Mouse (Mus musculus) megakaryocyte, embryonic 14.5 days (primary cell): ENCODE results near the gene Myod1.

Experiments
- FLI1 ChIP-seq: IDR thresholded peaks from 2 replicates; pipeline ENCODE4 v1.6.1; 2012; ENCODE audit warnings: low read length, inconsistent platforms, mixed read lengths
- GATA1 ChIP-seq: IDR thresholded peaks from 3 replicates; pipeline ENCODE4 v1.6.1; 2012; ENCODE audit warnings: mixed read lengths, low read length, inconsistent platforms, borderline replicate concordance

GRCm38 (mm10) chr7:46394933-46395332, 18.7 kb downstream of the Myod1 start:
- TF ChIP-seq GATA1 (no peak), FLI1 (no peak)
